Mouse (Mus musculus) natural killer cell, adult 2 months (primary cell): Measurements from ENCODE around the gene Gm5737.
A peak's percentile ranks its signal among the peaks of the same experiment; 100 is the strongest.

ENCODE experiments used
- DNase-seq, 2 experiments: peaks; one replicate each; pipeline ENCODE4 v3.0.0; 2022; ENCODE audit warnings: low spot score in 2 of 2

Gm5737 gene

GRCm38 (mm10) chr7:120842345-120843036 lies 30.3 kb downstream of the Gm5737 start, which contains the start of gene Eef2k:
Gene Eef2k (plus strand): TSS chr7:120842831.
- peak; percentile 81 to 89 for DNase-seq

- peak; percentile 46 to 68 for DNase-seq
Measured at GRCm38 (mm10) chr7:120843037-120843621, 31.0 kb downstream of the Gm5737 start.

- DNase-seq = no peak
Measured at GRCm38 (mm10) chr7:120843852-120844435, 31.8 kb downstream of the Gm5737 start.

DNA sequence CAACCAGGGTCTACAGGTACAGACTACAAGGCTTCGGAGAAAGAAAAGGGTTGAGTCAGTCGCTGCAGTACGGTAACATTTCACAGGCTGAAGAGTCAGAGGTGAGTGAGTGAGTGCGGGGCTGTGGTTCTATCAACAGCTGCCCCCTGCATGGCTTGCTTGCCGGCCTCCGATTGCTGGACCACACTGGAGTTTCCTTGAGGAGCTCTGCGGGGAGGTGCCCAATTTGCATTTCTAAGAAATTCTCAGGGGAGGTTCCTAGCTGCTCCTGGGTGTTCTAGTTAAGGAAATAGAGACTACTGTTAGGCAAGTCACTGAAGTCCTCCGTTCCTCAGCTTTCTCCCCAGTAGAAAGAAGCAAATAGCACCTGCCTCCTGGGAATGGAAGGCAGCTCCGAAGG lies 32.5 kb downstream of the Gm5737 start:
- DNase-seq = no peak

DNA sequence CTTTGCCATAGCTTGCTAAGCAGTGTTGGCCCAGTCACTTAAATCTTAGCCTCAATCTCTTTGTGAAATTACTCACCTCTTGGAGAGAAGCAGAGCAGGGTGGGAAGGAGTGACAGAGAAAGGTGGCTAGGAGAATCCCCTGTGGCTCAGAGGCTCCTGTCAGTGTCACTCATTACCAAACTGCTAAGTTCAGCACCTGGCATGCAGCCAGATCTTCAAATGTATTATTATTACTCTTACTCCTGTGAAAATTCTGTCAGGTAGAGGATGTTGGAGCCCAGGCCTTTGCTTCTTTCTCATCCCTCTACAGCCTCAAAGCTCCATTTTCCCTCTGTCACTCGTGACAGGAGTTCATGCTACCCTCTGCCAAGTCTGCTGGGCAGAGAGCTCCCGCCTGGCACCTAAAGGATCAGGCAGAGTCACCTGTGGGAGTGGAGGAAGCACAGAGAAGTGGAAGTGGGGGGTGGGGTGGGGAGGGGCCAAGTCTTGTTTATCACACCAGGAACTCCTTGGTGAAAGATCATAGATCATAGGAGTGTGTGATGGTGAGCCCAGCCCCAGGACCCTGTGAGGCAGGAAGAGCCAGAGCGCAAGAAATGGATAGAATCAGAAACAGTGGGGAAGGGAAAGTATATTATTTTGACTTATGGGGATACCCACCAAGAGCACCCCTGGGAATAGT lies 36.8 kb downstream of the Gm5737 start:
- no peak for DNase-seq

GRCm38 (mm10) chr7:120850165-120850564 lies 38.0 kb downstream of the Gm5737 start:
- no peak for DNase-seq

DNA sequence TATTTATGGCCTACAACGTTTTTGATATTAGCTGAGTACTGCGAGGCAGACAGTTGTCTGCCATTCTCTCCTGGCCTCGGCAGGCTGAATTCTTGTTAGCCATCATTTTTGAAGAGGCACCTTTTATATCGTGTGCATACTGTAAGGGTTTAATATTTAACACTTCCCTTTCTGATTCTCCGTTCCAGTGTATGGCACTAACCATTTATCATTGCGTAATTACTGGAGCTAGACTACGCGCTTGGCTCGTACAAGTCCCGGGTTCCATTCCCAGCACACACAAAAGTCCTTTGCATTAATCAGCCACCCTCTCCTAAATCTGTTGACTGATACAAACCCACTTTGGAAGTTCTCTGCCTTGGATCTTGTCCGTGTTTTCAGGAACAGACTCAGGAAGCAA lies 47.7 kb downstream of the Gm5737 start:
- no peak for DNase-seq

DNA sequence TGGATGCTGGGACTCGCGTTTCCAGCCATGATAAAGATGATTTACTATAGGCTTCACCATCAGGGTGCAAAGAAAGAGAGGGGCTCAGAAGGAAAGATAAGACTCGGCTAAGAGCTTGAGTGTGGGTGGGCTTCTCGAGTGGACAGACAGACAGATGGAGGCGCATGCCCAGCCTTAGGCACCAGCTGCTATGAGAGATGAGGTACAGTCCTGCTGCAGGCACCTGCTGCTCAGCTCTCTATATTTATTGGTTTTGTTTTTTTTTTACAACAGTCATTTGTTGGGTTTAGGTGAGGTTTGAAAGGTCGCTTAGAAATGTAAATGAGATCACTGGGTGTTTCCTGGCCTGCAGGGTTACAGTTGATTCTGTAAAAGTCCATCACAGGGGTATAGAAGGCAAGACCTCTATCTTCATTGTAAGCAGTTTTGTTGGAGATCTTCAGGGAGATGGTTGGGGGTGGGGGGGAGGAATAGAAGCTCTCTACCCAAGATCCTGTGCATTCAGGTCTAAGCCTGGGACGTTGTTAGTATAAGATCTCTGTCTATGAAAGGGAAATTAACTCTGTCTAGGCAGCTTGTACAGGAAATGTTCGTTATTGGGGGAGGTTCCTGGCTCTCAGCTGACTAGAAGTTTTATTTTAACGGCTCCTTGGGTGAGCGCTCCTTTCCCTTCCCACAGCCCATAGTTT lies 48.8 kb downstream of the Gm5737 start:
- no peak for DNase-seq

- no peak for DNase-seq
Measured at GRCm38 (mm10) chr7:120861488-120862047, 49.4 kb downstream of the Gm5737 start.

DNA sequence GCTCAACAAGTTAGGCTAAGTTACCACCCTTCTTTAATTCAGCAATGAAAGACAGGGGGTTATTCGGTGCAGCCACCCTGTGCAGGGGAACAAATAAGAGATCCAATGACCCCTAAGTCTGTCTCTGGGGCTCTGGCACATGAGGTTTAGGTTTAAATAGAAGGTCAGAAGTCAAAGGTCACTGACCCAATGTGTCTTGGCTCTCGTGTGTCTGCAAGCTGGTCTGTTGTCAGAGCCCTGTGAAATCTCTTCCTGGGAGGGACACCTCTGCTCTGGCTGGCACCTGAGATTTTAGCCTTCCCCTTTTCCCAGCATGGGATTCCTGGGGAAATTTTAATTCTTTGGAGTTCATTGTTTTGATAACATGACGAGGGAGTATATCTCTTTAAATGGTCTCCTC lies 50.0 kb downstream of the Gm5737 start:
- no peak for DNase-seq

GRCm38 (mm10) chr7:120862626-120863025 lies 50.5 kb downstream of the Gm5737 start:
- no peak for DNase-seq

- DNase-seq = no peak
Measured at GRCm38 (mm10) chr7:120863476-120863875, 51.3 kb downstream of the Gm5737 start.

- peak in 1 of 2 experiments; percentile 67 for DNase-seq
Measured at GRCm38 (mm10) chr7:120865100-120865499, 52.9 kb downstream of the Gm5737 start.

DNA sequence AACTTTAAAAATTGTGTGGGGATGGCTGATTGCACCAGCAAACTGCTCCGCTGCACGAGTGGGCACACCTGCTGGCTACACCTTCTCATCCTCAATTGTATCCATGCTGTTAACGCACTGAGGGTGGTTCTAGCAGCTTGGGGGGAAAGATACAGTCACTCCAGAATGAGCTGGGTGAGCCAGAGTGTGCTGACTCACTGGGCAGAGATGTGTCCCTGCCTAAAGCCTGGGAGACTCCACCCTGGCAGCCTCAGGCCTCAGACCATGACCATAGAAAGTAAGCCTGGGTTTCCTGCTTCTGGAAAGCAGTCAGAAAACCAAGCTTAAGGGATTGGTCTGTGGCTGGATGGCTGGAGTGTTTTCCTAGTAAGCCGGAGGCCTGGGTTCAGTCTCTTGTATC lies 53.7 kb downstream of the Gm5737 start:
- DNase-seq = no peak

- DNase-seq = no peak
Measured at GRCm38 (mm10) chr7:120866684-120867083, 54.5 kb downstream of the Gm5737 start.

GRCm38 (mm10) chr7:120867720-120868119 lies 55.6 kb downstream of the Gm5737 start:
- DNase-seq = no peak

GRCm38 (mm10) chr7:120869883-120870282 lies 57.7 kb downstream of the Gm5737 start:
- DNase-seq = no peak

DNA sequence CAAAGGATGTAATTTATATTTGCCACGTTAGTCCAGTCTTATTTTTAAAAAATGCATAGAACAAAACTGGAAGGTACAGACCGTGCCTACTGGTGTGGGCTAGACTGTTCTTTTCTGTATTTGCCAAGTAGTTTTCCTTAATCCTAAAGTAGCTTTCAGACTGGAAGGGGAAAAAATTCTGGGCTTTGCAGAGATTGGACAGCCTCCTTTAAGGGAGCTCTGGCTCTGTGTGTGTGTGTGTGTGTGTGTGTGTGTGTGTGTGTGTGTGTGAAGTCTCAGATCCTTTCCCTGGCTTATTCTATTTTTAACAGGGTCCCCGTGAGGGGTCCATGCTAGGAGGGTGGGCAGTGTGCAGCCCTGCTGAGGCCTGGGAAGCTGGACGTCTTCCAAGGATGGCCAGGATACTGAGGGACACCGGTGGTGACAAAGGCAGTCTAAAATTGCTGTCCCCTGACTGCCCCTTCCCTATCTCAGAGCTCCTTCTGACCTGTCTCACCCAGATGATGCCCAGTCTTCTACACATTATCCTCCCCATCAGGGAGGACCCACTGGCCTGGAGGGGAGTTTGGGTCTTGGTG lies 58.4 kb downstream of the Gm5737 start:
- DNase-seq = no peak

- DNase-seq = no peak
Measured at GRCm38 (mm10) chr7:120873083-120873482, 60.9 kb downstream of the Gm5737 start.

DNA sequence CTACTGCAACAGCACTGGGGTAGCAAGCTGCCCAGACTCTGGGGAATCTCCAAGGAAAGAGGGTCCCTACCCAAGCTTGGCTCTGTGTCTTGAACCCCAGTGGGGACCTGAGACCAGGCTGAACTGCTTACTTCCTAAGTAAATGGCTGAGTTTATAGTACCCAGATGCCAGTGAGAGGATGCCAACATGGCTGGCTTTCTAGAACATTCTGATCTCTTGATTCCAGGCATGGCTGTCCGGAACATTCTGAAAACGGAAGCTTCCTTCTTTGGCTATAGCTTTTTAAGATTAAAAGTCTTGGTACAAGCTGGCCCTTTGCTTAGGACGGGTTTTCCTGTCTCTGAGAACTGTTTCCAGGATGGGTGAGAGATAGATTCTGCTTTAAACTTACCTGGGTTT lies 61.9 kb downstream of the Gm5737 start:
- DNase-seq = no peak
